Mouse (Mus musculus) midbrain, embryonic 11.5 days (tissue): ENCODE results near the gene Olfr137. TPM values are rescaled to one million over a fixed set of nuclear protein-coding genes. Genes with fewer than 3 reads are reported as not detected.

ENCODE experiments used
- ATAC-seq: fragments of 200-750 bp; cut with Nextera tagmentation; 2 replicates; pipeline ENCODE4 v1.8.0; 2017; ENCODE audit warnings: moderate TSS enrichment, moderate library complexity; ENCODE audit not compliant: low FRiP score
- DNase-seq: peaks from one replicate; pipeline ENCODE4 v3.0.0; 2015; ENCODE audit warnings: low spot score; ENCODE audit errors: missing footprints
- H3K27ac ChIP-seq: fragments of 300-500 bp; sonication (generic); 2 replicates; pipeline ENCODE4 v1.5.1; 2014; ENCODE audit warnings: low read depth, low read length
- H3K27me3 ChIP-seq: fragments of 300-500 bp; sonication (generic); 2 replicates; pipeline ENCODE4 v1.6.1; 2014; ENCODE audit warnings: mild to moderate bottlenecking, low read length, moderate library complexity, mixed read lengths; ENCODE audit not compliant: control insufficient read depth, insufficient read depth
- H3K36me3 ChIP-seq: fragments of 300-500 bp; sonication (generic); 2 replicates; pipeline ENCODE4 v1.6.1; 2014; ENCODE audit warnings: mild to moderate bottlenecking, low read length, moderate library complexity, mixed read lengths; ENCODE audit not compliant: control insufficient read depth, insufficient read depth
- H3K4me1 ChIP-seq: fragments of 300-500 bp; sonication (generic); 2 replicates; pipeline ENCODE4 v1.6.1; 2014; ENCODE audit warnings: low read length; ENCODE audit not compliant: control insufficient read depth, insufficient read depth
- H3K4me2 ChIP-seq: fragments of 300-500 bp; sonication (generic); 2 replicates; pipeline ENCODE4 v1.6.1; 2014; ENCODE audit warnings: mild to moderate bottlenecking, moderate library complexity
- H3K4me3 ChIP-seq: fragments of 300-500 bp; sonication (generic); 2 replicates; pipeline ENCODE4 v1.5.1; 2014; ENCODE audit warnings: low read depth, low read length
- H3K9ac ChIP-seq: fragments of 300-500 bp; sonication (generic); 2 replicates; pipeline ENCODE4 v1.6.1; 2014; ENCODE audit warnings: low read length
- H3K9me3 ChIP-seq: fragments of 300-500 bp; sonication (generic); 2 replicates; pipeline ENCODE4 v1.6.1; 2016; ENCODE audit warnings: low read length; ENCODE audit not compliant: control insufficient read depth
- WGBS: fragments of 180-500 bp; shearing (Covaris S2); extraction: QIAGEN DNeasy Blood & Tissue Kit; methylation state at CpG from one replicate; pipeline ENCODE4 v1.1.7; 2014; 5-methylcytosine and 5-hydroxymethylcytosine counted together
- polyA plus RNA-seq: library from polyadenylated mRNA; unstranded; fragments of >200 nt; fragmentation: Nextera tagmentation; extraction: Ambion mirVana; gene quantifications from 2 replicates; pipeline ENCODE4 v1.2.1, GENCODE M21; 2014

Olfr137 gene
- polyA plus RNA-seq = not detected in 2 replicates

- no peak within 1 kb of the TSS for H3K4me2 ChIP-seq
- no peaks in the 10 kb centered on the region for H3K4me1 ChIP-seq
- ATAC-seq = no peak
- DNase-seq = no peak
- no peaks in the 10 kb centered on the region for H3K27me3 ChIP-seq
- H3K9ac ChIP-seq = no peak within 1 kb of the TSS
- H3K9me3 ChIP-seq = no peaks in the 10 kb centered on the region
- H3K36me3 ChIP-seq = no peaks in the 10 kb centered on the region
- no peak within 1 kb of the TSS for H3K27ac ChIP-seq
- no peak within 1 kb of the TSS for H3K4me3 ChIP-seq
Observed at GRCm38 (mm10) chr17:38307470-38307869, at the start of gene Olfr137. TSS of gene Olfr137 (minus strand) at chr17:38307570.

DNA sequence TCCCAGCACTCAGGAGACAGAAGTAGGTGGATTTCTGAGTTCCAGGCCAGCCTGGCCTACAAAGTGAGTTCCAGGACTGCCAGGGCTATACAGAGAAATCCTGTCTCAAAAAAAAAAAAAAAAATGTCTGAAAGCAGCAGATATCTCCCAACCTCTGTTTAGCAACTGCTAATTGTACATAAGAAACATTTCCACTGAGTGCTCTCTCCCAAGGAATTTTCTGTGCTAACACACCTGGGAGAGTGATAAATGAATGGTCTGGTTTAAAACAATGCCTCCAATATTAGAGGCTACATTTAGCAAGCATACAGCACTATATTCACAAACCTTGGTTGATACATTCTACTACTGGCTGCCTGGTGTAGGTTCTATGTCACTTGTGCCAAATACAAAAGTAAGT lies 22.2 kb upstream of the Olfr137 start, which contains the start of gene Olfr136:
TSS of gene Olfr136 (plus strand) at position 301 of the 400 bp plus-strand sequence.
- ATAC-seq (no peak), DNase-seq (no peak)
- H3K27ac ChIP-seq = no peak within 1 kb of the TSS
- H3K4me3 ChIP-seq = no peak within 1 kb of the TSS
- H3K36me3 ChIP-seq = no peaks in the 10 kb centered on the region
- H3K9me3 ChIP-seq = no peaks in the 10 kb centered on the region
- H3K4me2 ChIP-seq = no peak within 1 kb of the TSS
- no peak within 1 kb of the TSS for H3K9ac ChIP-seq
- H3K27me3 ChIP-seq = no peaks in the 10 kb centered on the region
- H3K4me1 ChIP-seq = no peaks in the 10 kb centered on the region

DNA sequence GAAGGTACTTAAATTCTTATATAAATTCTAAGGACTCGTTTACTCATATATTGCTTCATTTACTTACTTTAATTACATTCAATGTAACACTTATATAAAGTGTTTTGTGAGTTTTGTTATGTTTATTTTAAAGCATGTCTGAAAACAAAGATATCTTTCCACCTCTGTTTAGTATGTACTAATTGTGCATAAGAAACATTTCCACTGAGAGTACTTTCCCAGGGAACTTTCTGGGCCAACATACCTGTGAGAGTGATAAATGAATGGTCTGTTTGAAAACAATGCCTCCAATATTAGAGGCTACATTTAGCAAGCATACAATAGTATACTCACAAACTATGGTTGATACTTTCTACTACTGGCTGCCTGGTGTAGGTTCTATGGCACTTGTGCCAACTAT lies 46.6 kb downstream of the Olfr137 start, which contains the start of gene Olfr138:
TSS of gene Olfr138 (plus strand) at position 301 of the 400 bp plus-strand sequence.
- Histone ChIP-seq H3K4me1 (no peaks in the 10 kb centered on the region), H3K36me3 (no peaks in the 10 kb centered on the region), H3K27ac (no peak within 1 kb of the TSS), H3K27me3 (no peaks in the 10 kb centered on the region), H3K4me3 (no peak within 1 kb of the TSS), H3K4me2 (no peak within 1 kb of the TSS), H3K9ac (no peak within 1 kb of the TSS), H3K9me3 (no peaks in the 10 kb centered on the region)
- no peak for DNase-seq
- no peak for ATAC-seq
- 73% methylated on average over 1 of the region's 1 CpGs for WGBS

Other genes with a start within 250 kb of the Olfr137 start
- gene Olfr129, start 247.5 kb downstream of the Olfr137 start, polyA plus RNA-seq = 0.03 TPM in 1 of 2 replicates, not detected in the other
- gene Olfr130, start 243.6 kb downstream of the Olfr137 start, polyA plus RNA-seq = not detected in 2 replicates
- not detected in 2 replicates for gene Olfr131, start 218.9 kb downstream of the Olfr137 start, polyA plus RNA-seq
- not detected in 2 replicates for gene Olfr132, start 173.0 kb downstream of the Olfr137 start, polyA plus RNA-seq
- not detected in 2 replicates for gene Olfr133, start 162.3 kb downstream of the Olfr137 start, polyA plus RNA-seq
- gene Olfr134, start 136.2 kb downstream of the Olfr137 start, polyA plus RNA-seq = not detected in 2 replicates
- gene Olfr135, start 103.2 kb downstream of the Olfr137 start, polyA plus RNA-seq = not detected in 2 replicates
- not detected in 2 replicates for gene Olfr138, start 46.5 kb downstream of the Olfr137 start, polyA plus RNA-seq
- not detected in 2 replicates for gene Olfr136, start 22.3 kb upstream of the Olfr137 start, polyA plus RNA-seq
- not detected in 2 replicates for gene Esp36, start 112.6 kb upstream of the Olfr137 start, polyA plus RNA-seq
- gene Esp34, start 246.6 kb upstream of the Olfr137 start, polyA plus RNA-seq = not detected in 2 replicates